Mouse (Mus musculus) adipocyte (in vitro differentiated cells): ENCODE results near the gene Lhcgr.

Experiments used
- DNase-seq: peaks from one replicate; pipeline ENCODE4 v3.0.0-alpha.2; 2016; ENCODE audit warnings: low spot score

Lhcgr gene

DNA sequence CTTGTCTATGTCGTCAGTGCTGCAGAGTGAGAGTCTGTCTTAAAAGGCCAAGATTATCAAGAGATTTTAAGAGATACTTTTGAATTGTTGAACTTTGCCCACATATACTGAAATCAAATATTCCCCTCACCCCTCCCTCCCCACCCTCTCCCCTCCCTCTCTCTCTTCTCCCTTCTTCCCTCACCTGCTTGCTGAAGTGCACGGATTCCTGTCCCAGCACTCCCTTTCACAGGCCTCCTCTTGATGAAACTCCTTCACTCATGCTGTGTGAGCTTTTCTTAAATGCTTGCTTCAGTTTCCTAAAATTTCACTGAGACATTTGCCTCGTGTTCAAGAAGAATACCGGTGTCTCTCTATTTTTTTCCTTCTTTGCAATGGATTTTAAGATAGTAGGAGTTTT lies 88.7 kb downstream of the Lhcgr start:
- no peak for DNase-seq

DNA sequence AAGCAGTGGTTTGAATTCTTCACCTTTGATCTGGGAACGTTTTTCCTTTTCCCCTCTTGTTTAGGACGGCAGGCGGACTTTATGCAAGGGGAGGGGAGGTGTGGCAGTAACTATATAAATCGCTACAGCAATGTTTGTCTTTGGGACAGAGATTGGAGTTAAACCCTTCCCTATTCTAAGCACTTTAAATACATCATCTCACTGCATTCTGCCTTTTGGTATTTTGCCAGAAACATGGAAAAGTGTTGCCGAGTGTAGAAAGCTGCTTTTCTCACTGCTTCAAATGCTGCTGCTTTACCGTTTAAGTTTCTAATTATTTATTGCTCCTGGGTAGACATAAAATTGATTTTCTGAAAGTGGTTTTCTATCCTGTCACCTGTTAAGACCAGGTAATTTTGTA lies 89.4 kb downstream of the Lhcgr start:
- no peak for DNase-seq

DNA sequence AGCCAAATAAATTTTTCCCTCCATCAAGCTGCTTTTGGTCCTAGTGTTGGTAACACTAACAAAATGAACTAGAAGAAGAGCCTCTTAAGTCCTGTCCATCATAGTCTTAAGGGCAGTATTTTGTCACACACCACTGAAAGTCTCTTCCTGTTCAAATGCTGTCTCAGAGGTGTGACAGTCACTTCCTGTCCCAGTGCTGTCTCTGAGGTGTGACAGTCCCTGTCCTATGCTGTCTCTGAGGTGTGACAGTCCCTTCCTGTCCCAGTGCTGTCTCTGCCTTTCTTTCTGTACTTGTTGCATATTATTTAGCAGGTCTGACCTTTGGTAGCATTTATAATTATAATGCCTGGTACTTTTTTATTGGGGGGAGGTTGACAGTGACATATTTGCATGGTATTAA lies 90.9 kb downstream of the Lhcgr start:
- no peak for DNase-seq

DNA sequence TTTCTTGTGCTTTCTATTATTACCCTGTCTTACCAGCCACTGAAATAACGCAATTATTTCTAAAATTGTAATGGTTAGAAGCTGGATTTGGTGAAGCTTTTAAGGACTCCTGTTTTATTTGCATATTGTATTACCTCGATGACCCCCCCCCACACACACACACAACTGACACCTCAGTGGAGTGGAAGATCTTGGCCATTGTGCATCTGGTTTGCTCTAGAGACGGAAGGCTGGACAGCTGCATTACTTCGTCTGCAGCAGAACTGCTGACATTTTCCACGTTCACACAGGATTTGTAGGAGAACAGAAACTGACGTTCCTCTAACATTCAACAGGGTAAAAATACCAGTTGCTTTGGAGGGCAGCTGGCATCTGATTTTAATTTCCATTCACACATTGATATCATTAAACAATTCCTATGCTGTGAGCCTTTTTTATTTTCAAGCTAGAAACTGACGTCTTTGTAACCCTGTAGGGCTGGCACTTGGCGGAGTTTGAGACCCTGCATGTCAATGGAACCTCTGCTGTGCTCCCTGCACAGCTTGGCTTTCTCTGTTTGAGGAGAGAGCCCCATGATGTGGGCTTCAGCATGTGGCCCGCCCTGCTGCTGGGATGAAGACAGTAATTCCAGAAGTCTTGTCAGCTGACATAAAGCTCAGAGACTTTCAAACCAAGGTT lies 95.0 kb downstream of the Lhcgr start:
- DNase-seq, result no peak

DNA sequence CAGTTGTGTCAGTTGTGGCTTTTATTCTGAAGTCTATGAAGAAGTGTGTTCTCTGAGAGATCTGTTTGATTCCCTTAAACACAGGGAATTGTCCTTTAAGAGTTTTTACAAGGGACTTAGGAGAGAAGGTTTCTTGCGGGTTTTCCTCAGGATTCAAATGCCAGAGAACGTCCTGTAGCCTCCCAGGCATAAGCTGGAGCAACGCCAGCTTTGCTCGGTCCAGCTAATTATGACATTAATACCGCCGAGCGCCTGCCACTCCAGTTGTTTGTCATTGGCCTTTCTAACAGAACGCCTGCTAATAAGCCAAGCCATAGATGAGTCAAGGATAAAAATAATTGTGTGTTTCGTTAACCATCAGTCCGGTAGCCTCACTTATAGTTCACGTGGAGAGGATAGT lies 103.6 kb downstream of the Lhcgr start:
- DNase-seq, result no peak

DNA sequence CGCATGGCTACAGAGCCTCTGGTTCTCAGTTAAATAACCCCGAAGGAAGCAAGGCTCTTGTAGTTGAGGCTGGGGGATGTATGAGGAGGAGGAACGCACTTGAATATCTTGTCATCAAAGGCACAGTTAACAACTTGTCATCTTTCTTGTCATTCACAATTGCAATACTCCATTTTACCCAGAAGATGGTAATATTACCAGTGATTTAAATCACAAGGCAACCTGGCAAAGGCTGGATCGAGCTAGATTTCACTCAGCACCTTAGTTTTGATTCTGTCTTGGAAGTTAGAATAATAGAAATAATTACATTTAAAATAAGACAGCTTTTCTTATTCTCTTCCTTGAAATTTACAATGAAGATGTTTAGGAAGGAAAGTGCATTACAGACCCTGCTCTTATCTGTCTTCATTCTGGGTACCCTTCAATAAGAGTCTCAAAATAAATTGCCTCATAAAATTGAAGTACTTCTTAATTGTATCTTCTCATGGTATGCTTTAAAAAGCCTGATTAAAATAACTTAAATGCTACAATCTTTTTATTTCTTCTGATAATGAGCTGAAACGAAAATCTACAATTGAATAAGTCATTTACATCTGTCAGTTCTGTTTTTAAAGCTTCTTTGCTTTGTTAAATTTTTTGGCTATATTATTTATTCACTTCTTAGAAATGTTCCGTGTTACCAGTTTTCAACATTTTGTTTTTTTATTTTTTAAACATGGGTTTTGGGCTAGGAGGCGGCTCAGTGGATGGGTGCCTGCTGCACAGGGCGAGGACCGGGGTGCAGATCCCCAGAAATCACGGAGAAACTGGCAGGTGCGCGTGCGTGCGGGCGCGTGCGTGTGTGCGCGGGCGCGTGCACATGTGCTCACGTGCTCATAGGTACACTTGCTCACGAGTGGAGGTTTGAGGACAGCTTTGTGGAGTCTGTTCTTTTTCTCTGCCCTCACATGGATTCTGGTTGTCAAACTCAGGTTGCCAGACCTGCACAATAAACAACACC lies 116.2 kb downstream of the Lhcgr start:
- DNase-seq, result no peak

GRCm38 (mm10) chr17:88670800-88671199 lies 121.0 kb downstream of the Lhcgr start:
- no peak for DNase-seq

DNA sequence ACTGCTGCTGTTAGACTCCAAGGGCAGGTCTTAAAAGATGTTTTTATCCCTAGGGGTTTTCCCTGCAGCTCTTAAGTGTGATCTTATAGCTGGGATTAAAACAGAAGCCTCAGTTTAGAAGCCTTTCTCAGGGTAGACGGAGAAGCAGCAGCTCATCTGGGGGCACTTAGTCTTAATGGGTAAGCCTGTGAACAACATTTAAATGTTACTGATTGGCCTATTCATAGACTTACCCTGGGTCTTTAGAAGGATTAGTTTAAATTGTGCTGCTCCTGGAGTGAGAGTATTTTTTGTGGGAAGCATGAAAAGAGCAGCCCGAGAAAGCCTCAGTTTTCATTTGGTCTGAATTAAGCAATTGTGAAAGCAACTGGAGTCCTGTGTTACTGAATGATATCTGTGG lies 121.9 kb downstream of the Lhcgr start:
- no peak for DNase-seq

- DNase-seq, result no peak
These were observed 123.3 kb downstream of the Lhcgr start, which contains the start of gene Gtf2a1l for GRCm38 (mm10) chr17:88668452-88668851. Gtf2a1l (plus strand) TSS chr17:88668660.
